Mouse (Mus musculus) G1E (cell line): ENCODE data around the gene Fam78b. TPM values are rescaled to one million over a fixed set of nuclear protein-coding genes. Genes with fewer than 3 reads are reported as not detected.

ENCODE experiments used
- ATAC-seq: 2 replicates; pipeline ENCODE4 v1.8.0; 2016; ENCODE audit warnings: mild to moderate bottlenecking; ENCODE audit not compliant: insufficient number of reproducible peaks, poor library complexity, low FRiP score, severe bottlenecking; ENCODE audit errors: extremely low read depth
- DNase-seq: peaks from one replicate; pipeline ENCODE4 v3.0.0; 2012; ENCODE audit warnings: low spot score
- H3K27me3 ChIP-seq: 2 replicates; pipeline ENCODE4 v1.6.1; 2012; ENCODE audit warnings: mild to moderate bottlenecking, low read length, inconsistent platforms; ENCODE audit not compliant: insufficient read depth
- H3K36me3 ChIP-seq: replicated peaks from 2 replicates; pipeline ENCODE3; 2012; ENCODE audit warnings: mild to moderate bottlenecking, inconsistent platforms
- H3K4me1 ChIP-seq: 2 replicates; pipeline ENCODE4 v1.6.1; 2012; ENCODE audit warnings: low read depth, low read length, inconsistent platforms, mixed read lengths; ENCODE audit not compliant: insufficient read depth
- H3K4me3 ChIP-seq: 2 replicates; pipeline ENCODE4 v1.5.1; 2012; ENCODE audit warnings: low read depth, mild to moderate bottlenecking, inconsistent platforms, low read length, moderate library complexity, mixed read lengths
- H3K9me3 ChIP-seq: replicated peaks from 2 replicates; pipeline ENCODE4 v1.6.1; 2012; ENCODE audit warnings: inconsistent platforms
- CTCF ChIP-seq: IDR thresholded peaks from 2 replicates; pipeline ENCODE4 v1.5.1; 2012; ENCODE audit warnings: low read depth, low read length, inconsistent platforms, mixed read lengths
- GATA1 ChIP-seq: IDR thresholded peaks from 2 replicates; pipeline ENCODE4 v1.6.1; 2012; ENCODE audit warnings: borderline replicate concordance, low read length, inconsistent platforms, mixed read lengths
- GATA2 ChIP-seq: IDR thresholded peaks from 2 replicates; pipeline ENCODE4 v1.6.1; 2012; ENCODE audit warnings: low read depth, low read length, inconsistent platforms, borderline replicate concordance
- POLR2AphosphoS5 ChIP-seq: IDR thresholded peaks from 2 replicates; pipeline ENCODE4 v1.6.1; 2012; ENCODE audit warnings: low read depth, low read length, inconsistent platforms; ENCODE audit not compliant: insufficient replicate concordance
- TAL1 ChIP-seq: conservative IDR thresholded peaks from 2 replicates; pipeline ENCODE4 v1.6.1; 2012; ENCODE audit warnings: low read depth, low read length, inconsistent platforms, mixed read lengths
- polyA plus RNA-seq: library from polyadenylated mRNA; stranded (reverse); fragments of >175 nt; gene quantifications from 2 replicates; pipeline ENCODE4 v1.2.3, GENCODE M21; 2012
- total RNA-seq, 2 experiments: library from RNA; stranded (forward) in 1 of 2; stranded (reverse) in 1 of 2; fragments of 200-1000 nt in 1 of 2; fragments of >200 nt in 1 of 2; fragmentation: Nextera tagmentation in 1 of 2; gene quantifications; 2 replicates each; pipeline ENCODE4 v1.2.3; 2014 to 2017

Gene Fam78b
- total and polyA plus RNA-seq, 3 experiments = 0.11 TPM; not detected in 2

- H3K4me1 ChIP-seq = no peaks in the 10 kb centered on the region
- H3K36me3 ChIP-seq = no peaks in the 10 kb centered on the region
- H3K27me3 ChIP-seq = no peaks in the 10 kb centered on the region
- no peak for ATAC-seq
- TF ChIP-seq POLR2AphosphoS5 (no peak), GATA2 (no peak), GATA1 (no peak), CTCF (no peak), TAL1 (no peak)
- peaks cover 32% of the 10 kb centered on the region for H3K9me3 ChIP-seq
- no peak overlapping the region for H3K4me3 ChIP-seq
- no peak for DNase-seq
Measured at GRCm38 (mm10) chr1:167114363-167115050, 113.3 kb downstream of the Fam78b start.

GRCm38 (mm10) chr1:167115121-167115520, 113.9 kb downstream of the Fam78b start:
- no peak overlapping the region for H3K4me3 ChIP-seq
- no peak for TF ChIP-seq GATA1
- no peak for TF ChIP-seq POLR2AphosphoS5
- no peaks in the 10 kb centered on the region for H3K4me1 ChIP-seq
- no peaks in the 10 kb centered on the region for H3K27me3 ChIP-seq
- H3K36me3 ChIP-seq = no peaks in the 10 kb centered on the region
- no peak for ATAC-seq
- no peak for DNase-seq
- peaks cover 35% of the 10 kb centered on the region for H3K9me3 ChIP-seq

GRCm38 (mm10) chr1:167116733-167117132, 115.5 kb downstream of the Fam78b start:
- H3K9me3 ChIP-seq = peaks cover 38% of the 10 kb centered on the region
- ATAC-seq (no peak), DNase-seq (no peak)
- H3K27me3 ChIP-seq = no peaks in the 10 kb centered on the region
- H3K4me1 ChIP-seq = no peaks in the 10 kb centered on the region
- no peaks in the 10 kb centered on the region for H3K36me3 ChIP-seq
- TF ChIP-seq CTCF (no peak), POLR2AphosphoS5 (no peak), GATA1 (no peak), GATA2 (no peak), TAL1 (no peak)
- no peak overlapping the region for H3K4me3 ChIP-seq

GRCm38 (mm10) chr1:167118971-167119370, 117.8 kb downstream of the Fam78b start:
- Histone ChIP-seq H3K36me3 (no peaks in the 10 kb centered on the region), H3K4me3 (no peak overlapping the region), H3K9me3 (peaks cover 39% of the 10 kb centered on the region), H3K4me1 (no peaks in the 10 kb centered on the region), H3K27me3 (no peaks in the 10 kb centered on the region)
- DNase-seq (no peak), ATAC-seq (no peak)
- TF ChIP-seq CTCF (no peak), POLR2AphosphoS5 (no peak), GATA1 (no peak), GATA2 (no peak), TAL1 (no peak)

- TF ChIP-seq CTCF (no peak), GATA2 (no peak), GATA1 (no peak), POLR2AphosphoS5 (no peak), TAL1 (no peak)
- H3K36me3 ChIP-seq = no peaks in the 10 kb centered on the region
- no peaks in the 10 kb centered on the region for H3K27me3 ChIP-seq
- H3K4me1 ChIP-seq = no peaks in the 10 kb centered on the region
- peaks cover 38% of the 10 kb centered on the region for H3K9me3 ChIP-seq
- no peak for DNase-seq
- no peak overlapping the region for H3K4me3 ChIP-seq
- ATAC-seq = no peak
Measured at GRCm38 (mm10) chr1:167119439-167119838, 118.2 kb downstream of the Fam78b start.

- DNase-seq (no peak), ATAC-seq (no peak)
- H3K27me3 ChIP-seq = no peaks in the 10 kb centered on the region
- H3K9me3 ChIP-seq = peaks cover 54% of the 10 kb centered on the region
- no peak overlapping the region for H3K4me3 ChIP-seq
- TF ChIP-seq GATA2 (no peak), POLR2AphosphoS5 (no peak), GATA1 (no peak), CTCF (no peak), TAL1 (no peak)
- H3K4me1 ChIP-seq = no peaks in the 10 kb centered on the region
- no peaks in the 10 kb centered on the region for H3K36me3 ChIP-seq
Measured at GRCm38 (mm10) chr1:167122436-167122835, 121.2 kb downstream of the Fam78b start.
